Mouse (Mus musculus): Measurements from ENCODE around the gene Esp1.

DNA sequence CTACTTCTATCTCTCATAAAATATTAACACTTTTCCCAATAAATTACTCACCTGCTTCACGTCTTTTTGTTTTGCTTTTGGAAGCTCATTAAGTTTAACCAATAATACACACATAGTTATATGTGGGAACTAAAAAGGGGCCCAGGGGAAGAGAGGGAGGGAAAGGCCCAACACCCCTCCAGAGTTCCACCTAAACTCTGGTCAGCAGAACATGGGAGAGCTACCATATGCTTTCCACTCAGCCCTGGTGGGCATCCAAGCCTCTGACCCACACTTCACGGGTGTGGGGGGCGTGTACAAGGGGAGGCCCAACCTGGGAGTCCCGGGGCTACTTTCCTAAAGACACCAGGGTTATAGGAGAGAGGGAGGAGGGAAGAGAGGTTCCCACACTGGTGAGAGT, 4.8 kb downstream of the Esp1 start:
- no peak for TF ChIP-seq CTCF (IDR thresholded peaks at IDR 0.05; ENCODE audit: insufficient read depth, low read length)
- no peak for TF ChIP-seq POLR2A (IDR thresholded peaks at IDR 0.05; ENCODE audit: borderline replicate concordance, extremely low read depth, low read depth, low read length)
